Mouse (Mus musculus): ENCODE data around the gene Rpl23a.
"Not testable (repeated sequence)": the region's sequence is repeated elsewhere in the genome, so short reads cannot be mapped to it uniquely, and the experiment has no call there.

Rpl23a gene

DNA sequence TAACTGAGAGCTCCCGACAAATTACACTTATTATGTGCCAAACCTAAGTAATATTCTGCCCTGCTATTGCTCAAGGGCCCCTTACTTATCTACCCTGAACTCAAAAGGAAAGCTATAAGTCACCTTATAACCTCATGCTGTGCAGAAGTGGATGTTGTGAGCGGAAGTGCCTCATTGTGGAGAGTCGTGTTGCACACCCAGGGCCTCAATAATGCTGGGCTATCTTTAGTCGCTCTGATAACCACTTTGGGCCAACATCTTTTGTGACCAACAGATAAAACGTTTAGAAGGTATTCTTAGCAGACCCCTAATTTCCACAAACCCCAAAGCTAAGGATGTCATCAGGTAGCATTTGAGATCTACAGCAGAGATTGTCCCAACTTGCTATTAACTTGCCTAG, 42.7 kb downstream of the Rpl23a start:
- DNase-seq: no peak

GRCm38 (mm10) chr11:78138023-78138422, 45.4 kb downstream of the Rpl23a start:
- no peak for DNase-seq

GRCm38 (mm10) chr11:78137584-78137983, 45.8 kb downstream of the Rpl23a start:
- DNase-seq: no peak

DNA sequence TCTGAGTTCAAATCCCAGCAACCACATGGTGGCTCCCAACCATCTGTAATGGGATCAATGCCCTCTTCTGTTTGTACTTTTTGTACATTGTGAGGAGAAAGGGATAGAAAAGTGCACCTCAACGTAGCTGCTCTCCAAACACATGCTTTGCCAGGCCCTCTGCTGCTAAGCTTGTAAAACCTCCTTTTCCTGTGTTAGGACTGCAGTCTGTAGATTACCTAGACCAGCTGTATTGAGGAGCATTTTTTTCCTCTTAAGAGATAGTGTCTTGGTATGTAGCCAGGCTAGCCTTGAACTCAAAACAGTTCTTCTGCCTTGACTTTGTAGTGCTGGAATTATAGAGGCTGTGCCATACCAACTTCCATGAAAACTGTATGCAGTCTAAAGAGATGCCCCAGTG, 47.3 kb downstream of the Rpl23a start:
- DNase-seq: no peak

DNA sequence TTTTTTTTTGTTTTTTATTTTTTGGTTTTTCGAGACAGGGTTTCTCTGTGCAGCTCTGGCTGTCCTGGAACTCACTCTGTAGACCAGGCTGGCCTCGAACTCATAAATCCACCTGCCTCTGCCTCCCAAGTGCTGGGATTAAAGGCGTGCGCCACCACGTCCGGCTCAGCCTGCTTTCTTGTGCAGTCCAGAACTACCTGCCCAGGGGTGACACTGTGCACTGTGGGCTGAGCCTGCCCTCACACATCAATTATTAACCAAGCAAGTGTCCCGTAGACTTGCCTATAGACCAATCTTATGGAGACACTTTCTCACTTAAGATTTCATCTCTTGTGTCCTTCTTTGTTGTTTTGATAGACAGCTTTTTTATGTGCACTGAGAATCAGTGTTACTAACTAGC, 48.1 kb downstream of the Rpl23a start:
- DNase-seq: not testable (repeated sequence)

GRCm38 (mm10) chr11:78134344-78134743, 49.0 kb downstream of the Rpl23a start:
- peak; percentile 45 for DNase-seq

- no peak for DNase-seq
Observed at GRCm38 (mm10) chr11:78133915-78134314, 49.5 kb downstream of the Rpl23a start.

All from layer of hippocampus, adult 9-11 months (tissue).